Mouse (Mus musculus) thymus, adult 2 months (tissue): ENCODE measurements around the gene Dok5.

ENCODE experiments used
- CTCF ChIP-seq: fragments of 200-500 bp; IDR thresholded peaks from 2 replicates; pipeline ENCODE4 v1.5.1; 2012; ENCODE audit warnings: mild to moderate bottlenecking, control low read depth, low read length, moderate library complexity, borderline replicate concordance; ENCODE audit not compliant: control insufficient read depth, poor library complexity, insufficient read depth; ENCODE audit errors: extremely low read depth
- POLR2A ChIP-seq: fragments of 200-500 bp; IDR thresholded peaks from 2 replicates; pipeline ENCODE4 v1.6.1; 2012; ENCODE audit warnings: mild to moderate bottlenecking, low read length, control low read depth, moderate library complexity; ENCODE audit not compliant: control insufficient read depth, poor library complexity, insufficient read depth; ENCODE audit errors: extremely low read depth

- TF ChIP-seq POLR2A (no peak), CTCF (no peak)
Observed at GRCm38 (mm10) chr2:170826821-170827441, 95.3 kb downstream of the Dok5 start.
